Mouse (Mus musculus): ENCODE data around the gene Esp22.
"Not testable (repeated sequence)": the region's sequence is repeated elsewhere in the genome, so short reads cannot be mapped to it uniquely, and the experiment has no call there.

- not testable (repeated sequence) for TF ChIP-seq CTCF (conservative IDR thresholded peaks at IDR 0.05; ENCODE audit: insufficient read depth, insufficient read length, low read depth, low read length); POLR2A (IDR thresholded peaks at IDR 0.05; ENCODE audit: low read depth, low read length)
Measured at GRCm38 (mm10) chr17:39129156-39129555, 34.0 kb downstream of the Esp22 start.

Measured in kidney, adult 2 months (tissue).